Mouse (Mus musculus): ENCODE results near the gene Nrn1l.

GRCm38 (mm10) chr8:105919390-105919789, 26.0 kb downstream of the Nrn1l start:
- TF ChIP-seq CTCF (IDR thresholded peaks at IDR 0.05; ENCODE audit: low read depth, low read length) (no peak), POLR2A (IDR thresholded peaks at IDR 0.05; ENCODE audit: extremely low read depth, insufficient read depth, low read length) (no peak)
